Mouse (Mus musculus): ENCODE results near the gene Angptl6. TPM values are rescaled to one million over a fixed set of nuclear protein-coding genes. Genes with fewer than 3 reads are reported as not detected.
A peak's percentile ranks its signal among the peaks of the same experiment; 100 is the strongest.

The Angptl6 gene
- polyA plus RNA-seq (2015; fragmentation: Nextera tagmentation; extraction: Ambion mirVana) = 8.0 and 10.4 TPM in 2 replicates

- WGBS = 94% methylated on average over 13 of the region's 13 CpGs
- Histone ChIP-seq H3K4me1 (replicated peaks) (peaks cover 8% of the 10 kb centered on the region), H3K9me3 (no peaks in the 10 kb centered on the region), H3K4me3 (replicated peaks) (peak within 1 kb of the TSS; percentile 43), H3K36me3 (no peaks in the 10 kb centered on the region), H3K27me3 (no peaks in the 10 kb centered on the region), H3K27ac (peak within 1 kb of the TSS; percentile 93), H3K9ac (replicated peaks) (peak within 1 kb of the TSS; percentile 75), H3K4me2 (replicated peaks) (peak within 1 kb of the TSS; percentile 64)
- no peak for ATAC-seq
Observed at GRCm38 (mm10) chr9:20879097-20879792, at the start of gene Angptl6. Angptl6 (minus strand) TSS chr9:20879727.

GRCm38 (mm10) chr9:20923258-20923657, 43.7 kb upstream of the Angptl6 start:
- Histone ChIP-seq H3K9ac (replicated peaks) (no peak overlapping the region), H3K27me3 (no peaks in the 10 kb centered on the region), H3K4me1 (replicated peaks) (no peaks in the 10 kb centered on the region), H3K4me2 (replicated peaks) (no peak overlapping the region), H3K27ac (no peak overlapping the region), H3K36me3 (peaks cover 99% of the 10 kb centered on the region), H3K4me3 (replicated peaks) (no peak overlapping the region), H3K9me3 (no peaks in the 10 kb centered on the region)
- 98% methylated on average over 3 of the region's 3 CpGs for WGBS
- no peak for ATAC-seq

DNA sequence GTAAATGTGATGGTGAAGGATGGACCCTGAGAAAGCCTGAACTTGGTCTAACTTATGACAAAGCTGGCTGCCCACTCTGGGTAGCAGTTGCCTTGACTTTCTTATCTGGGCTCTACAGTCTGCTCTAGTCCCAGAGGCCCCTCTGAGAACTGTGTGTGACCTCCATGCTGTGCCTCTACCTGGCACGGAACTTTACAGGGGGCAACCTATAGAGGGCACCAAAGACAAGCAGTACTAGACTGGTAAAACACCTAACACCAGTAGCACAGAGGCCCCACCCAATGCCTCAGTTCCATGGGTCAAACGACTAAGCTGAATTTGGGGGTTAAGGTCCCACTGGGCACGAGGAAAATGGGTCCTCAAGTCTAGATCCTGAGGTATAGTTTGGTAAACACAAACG, 36.6 kb upstream of the Angptl6 start:
- Histone ChIP-seq H3K4me2 (replicated peaks) (no peak overlapping the region), H3K27ac (no peak overlapping the region), H3K4me3 (replicated peaks) (no peak overlapping the region), H3K27me3 (no peaks in the 10 kb centered on the region), H3K4me1 (replicated peaks) (no peaks in the 10 kb centered on the region), H3K9ac (replicated peaks) (0 out of 2 replicates have a peak overlapping the region, but pooled peaks have one; percentile 2), H3K36me3 (peaks cover 100% of the 10 kb centered on the region), H3K9me3 (no peaks in the 10 kb centered on the region)
- 90% methylated on average over 4 of the region's 4 CpGs for WGBS
- no peak for ATAC-seq

GRCm38 (mm10) chr9:20909948-20910347, 30.4 kb upstream of the Angptl6 start:
- H3K4me2 ChIP-seq (replicated peaks) = no peak overlapping the region
- no peak overlapping the region for H3K27ac ChIP-seq
- ATAC-seq = no peak
- no peaks in the 10 kb centered on the region for H3K4me1 ChIP-seq (replicated peaks)
- H3K4me3 ChIP-seq (replicated peaks) = no peak overlapping the region
- no peak overlapping the region for H3K9ac ChIP-seq (replicated peaks)
- no peaks in the 10 kb centered on the region for H3K27me3 ChIP-seq
- WGBS = 92% methylated on average over 9 of the region's 9 CpGs
- H3K9me3 ChIP-seq = no peaks in the 10 kb centered on the region
- peaks cover 99% of the 10 kb centered on the region for H3K36me3 ChIP-seq

- H3K4me2 ChIP-seq (replicated peaks) = no peak overlapping the region
- no peak overlapping the region for H3K4me3 ChIP-seq (replicated peaks)
- H3K27ac ChIP-seq = no peak overlapping the region
- H3K4me1 ChIP-seq (replicated peaks) = peaks cover 11% of the 10 kb centered on the region
- 43% methylated on average over 6 of the region's 6 CpGs for WGBS
- ATAC-seq = no peak
- H3K27me3 ChIP-seq = no peaks in the 10 kb centered on the region
- peaks cover 31% of the 10 kb centered on the region for H3K36me3 ChIP-seq
- H3K9me3 ChIP-seq = no peaks in the 10 kb centered on the region
- no peak overlapping the region for H3K9ac ChIP-seq (replicated peaks)
Observed at GRCm38 (mm10) chr9:20902174-20902491, 22.6 kb upstream of the Angptl6 start.

GRCm38 (mm10) chr9:20901466-20902173, 22.1 kb upstream of the Angptl6 start:
- Histone ChIP-seq H3K27ac (no peak overlapping the region), H3K36me3 (peaks cover 29% of the 10 kb centered on the region), H3K27me3 (no peaks in the 10 kb centered on the region), H3K4me1 (replicated peaks) (peaks cover 16% of the 10 kb centered on the region), H3K9ac (replicated peaks) (no peak overlapping the region), H3K4me3 (replicated peaks) (no peak overlapping the region), H3K4me2 (replicated peaks) (no peak overlapping the region), H3K9me3 (no peaks in the 10 kb centered on the region)
- no peak for ATAC-seq
- whole genome bisulfite sequencing = 19% methylated on average over 13 of the region's 13 CpGs

DNA sequence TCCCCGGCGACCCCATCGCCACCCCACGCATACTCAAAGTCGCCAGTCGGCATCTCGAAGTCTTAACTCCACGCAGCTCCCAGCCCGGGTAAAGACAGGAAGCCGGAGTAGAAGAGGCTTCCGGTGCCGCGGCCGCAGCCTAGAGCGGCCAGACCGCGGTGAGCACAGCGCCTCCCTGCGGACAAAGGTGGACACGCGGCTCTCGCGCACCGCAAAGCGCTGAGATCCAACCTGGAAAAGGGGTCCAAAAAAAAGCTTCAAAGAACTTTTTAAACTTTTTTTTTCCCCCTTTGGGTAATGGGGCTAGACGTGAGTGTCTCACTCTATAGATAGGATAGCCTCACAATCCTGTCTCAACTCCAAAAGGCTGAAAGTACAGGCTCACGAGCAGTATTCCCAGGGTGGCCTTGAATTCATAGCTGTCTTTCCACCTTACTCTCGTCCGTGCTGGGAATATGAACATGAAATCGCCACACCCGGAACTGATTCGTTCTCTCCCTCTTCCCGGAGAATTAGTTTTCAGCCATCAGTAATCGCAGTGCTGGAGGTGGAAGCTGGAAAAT, 19.1 kb upstream of the Angptl6 start, which contains the start of gene Eif3g:
Eif3g (minus strand) TSS at position 113 of the 563 bp plus-strand sequence.
- H3K27ac ChIP-seq = 0 out of 2 replicates have a peak within 1 kb of the TSS, but pooled peaks have one; percentile 35
- no peaks in the 10 kb centered on the region for H3K9me3 ChIP-seq
- H3K4me2 ChIP-seq (replicated peaks) = peak within 1 kb of the TSS; percentile 98
- peak within 1 kb of the TSS; percentile 96 for H3K9ac ChIP-seq (replicated peaks)
- peak; percentile 89 for ATAC-seq
- peaks cover 33% of the 10 kb centered on the region for H3K36me3 ChIP-seq
- H3K4me3 ChIP-seq (replicated peaks) = peak within 1 kb of the TSS; percentile 94
- 4% methylated on average over 34 of the region's 34 CpGs for WGBS
- H3K4me1 ChIP-seq (replicated peaks) = peaks cover 16% of the 10 kb centered on the region
- no peaks in the 10 kb centered on the region for H3K27me3 ChIP-seq

GRCm38 (mm10) chr9:20897736-20898510, 18.4 kb upstream of the Angptl6 start:
- H3K9ac ChIP-seq (replicated peaks) = peak overlapping the region; percentile 96
- H3K4me1 ChIP-seq (replicated peaks) = peaks cover 16% of the 10 kb centered on the region
- no peaks in the 10 kb centered on the region for H3K27me3 ChIP-seq
- peak; percentile 82 for ATAC-seq
- H3K36me3 ChIP-seq = peaks cover 40% of the 10 kb centered on the region
- WGBS = 7% methylated on average over 38 of the region's 39 CpGs
- H3K27ac ChIP-seq = 0 out of 2 replicates have a peak overlapping the region, but pooled peaks have one; percentile 35
- H3K4me3 ChIP-seq (replicated peaks) = peak overlapping the region; percentile 94
- peak overlapping the region; percentile 98 for H3K4me2 ChIP-seq (replicated peaks)
- H3K9me3 ChIP-seq = no peaks in the 10 kb centered on the region

GRCm38 (mm10) chr9:20895382-20895781, 15.9 kb upstream of the Angptl6 start:
- H3K27me3 ChIP-seq = no peaks in the 10 kb centered on the region
- peaks cover 65% of the 10 kb centered on the region for H3K36me3 ChIP-seq
- H3K4me1 ChIP-seq (replicated peaks) = peaks cover 14% of the 10 kb centered on the region
- H3K9ac ChIP-seq (replicated peaks) = no peak overlapping the region
- no peak overlapping the region for H3K4me2 ChIP-seq (replicated peaks)
- no peak overlapping the region for H3K4me3 ChIP-seq (replicated peaks)
- no peaks in the 10 kb centered on the region for H3K9me3 ChIP-seq
- H3K27ac ChIP-seq = no peak overlapping the region
- WGBS = 95% methylated on average over 9 of the region's 9 CpGs
- ATAC-seq = no peak

- Histone ChIP-seq H3K4me1 (replicated peaks) (peaks cover 14% of the 10 kb centered on the region), H3K9ac (replicated peaks) (no peak overlapping the region), H3K27ac (no peak overlapping the region), H3K4me2 (replicated peaks) (no peak overlapping the region), H3K36me3 (peaks cover 73% of the 10 kb centered on the region), H3K4me3 (replicated peaks) (no peak overlapping the region), H3K27me3 (no peaks in the 10 kb centered on the region), H3K9me3 (no peaks in the 10 kb centered on the region)
- 92% methylated on average over 15 of the region's 15 CpGs for WGBS
- no peak for ATAC-seq
Observed at GRCm38 (mm10) chr9:20894629-20895028, 15.1 kb upstream of the Angptl6 start.

- Histone ChIP-seq H3K4me1 (replicated peaks) (peaks cover 20% of the 10 kb centered on the region), H3K4me3 (replicated peaks) (no peak overlapping the region), H3K9ac (replicated peaks) (no peak overlapping the region), H3K27me3 (no peaks in the 10 kb centered on the region), H3K27ac (no peak overlapping the region), H3K36me3 (peaks cover 77% of the 10 kb centered on the region), H3K9me3 (no peaks in the 10 kb centered on the region), H3K4me2 (replicated peaks) (no peak overlapping the region)
- no peak for ATAC-seq
- 89% methylated on average over 13 of the region's 13 CpGs for WGBS
Observed at GRCm38 (mm10) chr9:20893590-20894343, 14.2 kb upstream of the Angptl6 start.

Data from midbrain, embryonic 13.5 days (tissue).